Mouse (Mus musculus): ENCODE data around the gene Hdac4.

DNA sequence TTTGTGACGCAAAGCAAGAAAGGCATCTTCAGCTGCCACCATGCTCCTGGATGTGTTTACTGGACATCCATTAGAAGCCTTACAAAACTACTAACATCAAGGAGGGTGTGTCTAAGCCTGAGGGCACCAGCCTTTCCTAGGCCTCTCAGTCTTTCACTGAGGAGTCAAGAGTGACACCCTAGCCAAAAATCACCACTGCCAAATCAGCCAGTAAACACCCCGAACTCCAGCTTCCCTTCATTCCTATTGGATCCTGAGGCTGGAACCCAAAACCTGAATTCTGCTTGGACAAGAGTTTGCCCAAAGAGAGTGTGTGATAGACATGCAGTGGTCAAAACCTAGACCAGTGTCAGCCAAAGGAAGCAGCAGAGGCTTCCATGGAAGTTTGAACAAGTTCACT is 87.5 kb downstream of the Hdac4 start:
- TF ChIP-seq CTCF (IDR thresholded peaks at IDR 0.05; ENCODE audit: control insufficient read depth, insufficient read depth, low read length): no peak
- no peak for TF ChIP-seq POLR2A (IDR thresholded peaks at IDR 0.05; ENCODE audit: borderline replicate concordance, control insufficient read depth, low read depth, low read length)

Measured in bone marrow, adult 2 months (tissue).